Mouse (Mus musculus): ENCODE measurements around the gene Bcl2l11.
"Not testable (repeated sequence)": the region's sequence is repeated elsewhere in the genome, so short reads cannot be mapped to it uniquely, and the experiment has no call there.

The Bcl2l11 gene

GRCm38 (mm10) chr2:128125635-128126470 is at the start of gene Bcl2l11:
Bcl2l11 (plus strand) TSS chr2:128126038.
- peak; percentile 98 to 99 for DNase-seq (ENCODE audit: inconsistent age in 2 of 2, low spot score in 1 of 2)

GRCm38 (mm10) chr2:128076936-128077335 is 48.9 kb upstream of the Bcl2l11 start:
- DNase-seq (ENCODE audit: inconsistent age in 2 of 2, low spot score in 1 of 2): no peak

GRCm38 (mm10) chr2:128078859-128079258 is 47.0 kb upstream of the Bcl2l11 start:
- peak in 1 of 2 experiments; percentile 39 for DNase-seq (ENCODE audit: inconsistent age in 2 of 2, low spot score in 1 of 2)

GRCm38 (mm10) chr2:128079316-128079715 is 46.5 kb upstream of the Bcl2l11 start:
- DNase-seq (ENCODE audit: inconsistent age in 2 of 2, low spot score in 1 of 2): no peak

GRCm38 (mm10) chr2:128083844-128084243 is 42.0 kb upstream of the Bcl2l11 start:
- no peak for DNase-seq (ENCODE audit: inconsistent age in 2 of 2, low spot score in 1 of 2)

GRCm38 (mm10) chr2:128084607-128085006 is 41.2 kb upstream of the Bcl2l11 start:
- no peak for DNase-seq (ENCODE audit: inconsistent age in 2 of 2, low spot score in 1 of 2)

GRCm38 (mm10) chr2:128085481-128085880 is 40.4 kb upstream of the Bcl2l11 start:
- DNase-seq (ENCODE audit: inconsistent age in 2 of 2, low spot score in 1 of 2): no peak

GRCm38 (mm10) chr2:128086301-128086886 is 39.4 kb upstream of the Bcl2l11 start:
- DNase-seq (ENCODE audit: inconsistent age in 2 of 2, low spot score in 1 of 2): no peak

- peak in 1 of 2 experiments; percentile 57 for DNase-seq (ENCODE audit: inconsistent age in 2 of 2, low spot score in 1 of 2)
Observed at GRCm38 (mm10) chr2:128086996-128087526, 38.8 kb upstream of the Bcl2l11 start.

GRCm38 (mm10) chr2:128087798-128088545 is 37.9 kb upstream of the Bcl2l11 start:
- DNase-seq (ENCODE audit: inconsistent age in 2 of 2, low spot score in 1 of 2): no peak

GRCm38 (mm10) chr2:128090283-128090885 is 35.5 kb upstream of the Bcl2l11 start:
- no peak for DNase-seq (ENCODE audit: inconsistent age in 2 of 2, low spot score in 1 of 2)

GRCm38 (mm10) chr2:128091431-128092369 is 34.1 kb upstream of the Bcl2l11 start:
- DNase-seq (ENCODE audit: inconsistent age in 2 of 2, low spot score in 1 of 2): no peak

- no peak for DNase-seq (ENCODE audit: inconsistent age in 2 of 2, low spot score in 1 of 2)
Observed at GRCm38 (mm10) chr2:128092451-128092850, 33.4 kb upstream of the Bcl2l11 start.

GRCm38 (mm10) chr2:128094196-128094595 is 31.6 kb upstream of the Bcl2l11 start:
- DNase-seq (ENCODE audit: inconsistent age in 2 of 2, low spot score in 1 of 2): no peak

- no peak for DNase-seq (ENCODE audit: inconsistent age in 2 of 2, low spot score in 1 of 2)
Observed at GRCm38 (mm10) chr2:128094602-128095001, 31.2 kb upstream of the Bcl2l11 start.

GRCm38 (mm10) chr2:128095270-128095669 is 30.6 kb upstream of the Bcl2l11 start:
- no peak for DNase-seq (ENCODE audit: inconsistent age in 2 of 2, low spot score in 1 of 2)

- no peak for DNase-seq (ENCODE audit: inconsistent age in 2 of 2, low spot score in 1 of 2)
Observed at GRCm38 (mm10) chr2:128096070-128096469, 29.8 kb upstream of the Bcl2l11 start.

- DNase-seq (ENCODE audit: inconsistent age in 2 of 2, low spot score in 1 of 2): not testable (repeated sequence)
Observed at GRCm38 (mm10) chr2:128098118-128098517, 27.7 kb upstream of the Bcl2l11 start.

GRCm38 (mm10) chr2:128102086-128102485 is 23.8 kb upstream of the Bcl2l11 start:
- no peak for DNase-seq (ENCODE audit: inconsistent age in 2 of 2, low spot score in 1 of 2)

- no peak for DNase-seq (ENCODE audit: inconsistent age in 2 of 2, low spot score in 1 of 2)
Observed at GRCm38 (mm10) chr2:128104815-128105214, 21.0 kb upstream of the Bcl2l11 start.

All from adrenal gland, adult (tissue).